Mouse (Mus musculus) neural tube, embryonic 11.5 days (tissue): ENCODE data around the gene Pdia4. TPM values are rescaled to one million over a fixed set of nuclear protein-coding genes. Genes with fewer than 3 reads are reported as not detected.
A peak's percentile ranks its signal among the peaks of the same experiment; 100 is the strongest.

Experiments used
- ATAC-seq: fragments of 200-750 bp; cut with Nextera tagmentation; 2 replicates; pipeline ENCODE4 v1.8.0; 2017; ENCODE audit warnings: moderate number of reproducible peaks, mild to moderate bottlenecking, moderate TSS enrichment, moderate library complexity; ENCODE audit not compliant: insufficient read depth, low FRiP score, low TSS enrichment
- DNase-seq: peaks from one replicate; pipeline ENCODE4 v3.0.0-alpha.2; 2015; ENCODE audit warnings: low spot score
- H3K27ac ChIP-seq: fragments of 300-500 bp; sonication (generic); 2 replicates; pipeline ENCODE4 v1.5.1; 2014; ENCODE audit warnings: low read depth, mild to moderate bottlenecking, low read length
- H3K27me3 ChIP-seq: fragments of 300-500 bp; sonication (generic); 2 replicates; pipeline ENCODE4 v1.6.1; 2014; ENCODE audit warnings: mild to moderate bottlenecking, low read length, mixed read lengths; ENCODE audit not compliant: control insufficient read depth, insufficient read depth
- H3K36me3 ChIP-seq: fragments of 300-500 bp; sonication (generic); 2 replicates; pipeline ENCODE4 v1.6.1; 2014; ENCODE audit warnings: mild to moderate bottlenecking, low read length, moderate library complexity, mixed read lengths; ENCODE audit not compliant: control insufficient read depth, insufficient read depth
- H3K4me1 ChIP-seq: fragments of 300-500 bp; sonication (generic); 2 replicates; pipeline ENCODE4 v1.6.1; 2014; ENCODE audit warnings: low read length, mixed read lengths; ENCODE audit not compliant: control insufficient read depth, insufficient read depth
- H3K4me2 ChIP-seq: fragments of 300-500 bp; sonication (generic); 2 replicates; pipeline ENCODE4 v1.6.1; 2014; ENCODE audit warnings: low read depth, mild to moderate bottlenecking, moderate library complexity
- H3K4me3 ChIP-seq: fragments of 300-500 bp; sonication (generic); 2 replicates; pipeline ENCODE4 v1.5.1; 2014; ENCODE audit warnings: low read depth, low read length
- H3K9ac ChIP-seq: fragments of 300-500 bp; sonication (generic); 2 replicates; pipeline ENCODE4 v1.6.1; 2014; ENCODE audit warnings: mild to moderate bottlenecking, low read length
- H3K9me3 ChIP-seq: fragments of 300-500 bp; sonication (generic); 2 replicates; pipeline ENCODE4 v1.6.1; 2016; ENCODE audit warnings: low read length; ENCODE audit not compliant: control insufficient read depth
- WGBS: fragments of 180-500 bp; shearing (Covaris S2); extraction: QIAGEN DNeasy Blood & Tissue Kit; methylation state at CpG from one replicate; pipeline ENCODE4 v1.1.7; 2014; 5-methylcytosine and 5-hydroxymethylcytosine counted together
- polyA plus RNA-seq: library from polyadenylated mRNA; unstranded; fragments of >200 nt; fragmentation: Nextera tagmentation; extraction: Ambion mirVana; gene quantifications from 2 replicates; pipeline ENCODE4 v1.2.1, GENCODE M21; 2014

The Pdia4 gene
- polyA plus RNA-seq, 1 experiment from 2014 or later = 304 TPM

- DNase-seq (peak; percentile 96), ATAC-seq (peak; percentile 95)
- Histone ChIP-seq H3K27me3 (no peaks in the 10 kb centered on the region), H3K4me2 (peak within 1 kb of the TSS; percentile 70), H3K4me1 (no peaks in the 10 kb centered on the region), H3K9ac (peak within 1 kb of the TSS; percentile 94), H3K9me3 (no peaks in the 10 kb centered on the region), H3K36me3 (no peaks in the 10 kb centered on the region), H3K27ac (peak within 1 kb of the TSS; percentile 94), H3K4me3 (peak within 1 kb of the TSS; percentile 96)
- 0% methylated on average over 39 of the region's 52 CpGs for WGBS
Observed at GRCm38 (mm10) chr6:47835482-47835983, 22.3 kb upstream of the Pdia4 start, which contains the start of gene Zfp398. Zfp398 (plus strand) TSS chr6:47835661.

GRCm38 (mm10) chr6:47832220-47832619 is 19.0 kb upstream of the Pdia4 start:
- Histone ChIP-seq H3K9ac (no peak overlapping the region), H3K9me3 (no peaks in the 10 kb centered on the region), H3K4me1 (no peaks in the 10 kb centered on the region), H3K27me3 (no peaks in the 10 kb centered on the region), H3K4me3 (no peak overlapping the region), H3K36me3 (no peaks in the 10 kb centered on the region), H3K4me2 (no peak overlapping the region), H3K27ac (no peak overlapping the region)
- ATAC-seq = no peak
- DNase-seq = no peak
- WGBS = 76% methylated on average over 1 of the region's 1 CpGs

- no peaks in the 10 kb centered on the region for H3K4me1 ChIP-seq
- H3K36me3 ChIP-seq = no peaks in the 10 kb centered on the region
- ATAC-seq (peak; percentile 91), DNase-seq (peak; percentile 92)
- H3K27ac ChIP-seq = peak within 1 kb of the TSS; percentile 92
- H3K9me3 ChIP-seq = no peaks in the 10 kb centered on the region
- H3K4me3 ChIP-seq = peak within 1 kb of the TSS; percentile 80
- H3K9ac ChIP-seq = peak within 1 kb of the TSS; percentile 94
- no peaks in the 10 kb centered on the region for H3K27me3 ChIP-seq
- H3K4me2 ChIP-seq = peak within 1 kb of the TSS; percentile 60
- WGBS = 1% methylated on average over 64 of the region's 64 CpGs
Observed at GRCm38 (mm10) chr6:47830104-47831078, 17.2 kb upstream of the Pdia4 start, which contains the start of gene Zfp786. Zfp786 (minus strand) TSS chr6:47830867.

GRCm38 (mm10) chr6:47828950-47829349 is 15.7 kb upstream of the Pdia4 start:
- no peak overlapping the region for H3K27ac ChIP-seq
- peak overlapping the region; percentile 60; the same call in 1 of the 2 replicates for H3K4me2 ChIP-seq
- ATAC-seq (no peak), DNase-seq (no peak)
- H3K27me3 ChIP-seq = no peaks in the 10 kb centered on the region
- H3K9ac ChIP-seq = no peak overlapping the region
- no peak overlapping the region for H3K4me3 ChIP-seq
- H3K36me3 ChIP-seq = no peaks in the 10 kb centered on the region
- no peaks in the 10 kb centered on the region for H3K9me3 ChIP-seq
- 41% methylated on average over 1 of the region's 1 CpGs for WGBS
- no peaks in the 10 kb centered on the region for H3K4me1 ChIP-seq

- DNase-seq (no peak), ATAC-seq (no peak)
- Histone ChIP-seq H3K4me2 (no peak overlapping the region), H3K4me3 (no peak overlapping the region), H3K9me3 (no peaks in the 10 kb centered on the region), H3K4me1 (no peaks in the 10 kb centered on the region), H3K36me3 (no peaks in the 10 kb centered on the region), H3K9ac (no peak overlapping the region), H3K27ac (no peak overlapping the region), H3K27me3 (no peaks in the 10 kb centered on the region)
- 94% methylated on average over 4 of the region's 4 CpGs for WGBS
Observed at GRCm38 (mm10) chr6:47827462-47827861, 14.2 kb upstream of the Pdia4 start.

- Histone ChIP-seq H3K9me3 (no peaks in the 10 kb centered on the region), H3K4me2 (no peak overlapping the region), H3K4me3 (no peak overlapping the region), H3K27me3 (no peaks in the 10 kb centered on the region), H3K4me1 (no peaks in the 10 kb centered on the region), H3K9ac (no peak overlapping the region), H3K36me3 (peaks cover 13% of the 10 kb centered on the region), H3K27ac (no peak overlapping the region)
- DNase-seq (no peak), ATAC-seq (no peak)
- WGBS = 57% methylated on average over 2 of the region's 2 CpGs
Observed at GRCm38 (mm10) chr6:47824241-47824640, 11.0 kb upstream of the Pdia4 start.

GRCm38 (mm10) chr6:47821776-47822175 is 8.5 kb upstream of the Pdia4 start:
- no peak overlapping the region for H3K27ac ChIP-seq
- peaks cover 13% of the 10 kb centered on the region for H3K36me3 ChIP-seq
- H3K9me3 ChIP-seq = no peaks in the 10 kb centered on the region
- H3K27me3 ChIP-seq = no peaks in the 10 kb centered on the region
- H3K9ac ChIP-seq = no peak overlapping the region
- H3K4me3 ChIP-seq = no peak overlapping the region
- H3K4me2 ChIP-seq = no peak overlapping the region
- WGBS = 95% methylated on average over 6 of the region's 6 CpGs
- no peaks in the 10 kb centered on the region for H3K4me1 ChIP-seq
- DNase-seq = no peak
- no peak for ATAC-seq

- no peak for ATAC-seq
- Histone ChIP-seq H3K4me1 (no peaks in the 10 kb centered on the region), H3K4me3 (no peak overlapping the region), H3K4me2 (no peak overlapping the region), H3K27me3 (no peaks in the 10 kb centered on the region), H3K27ac (no peak overlapping the region), H3K36me3 (peaks cover 13% of the 10 kb centered on the region), H3K9ac (no peak overlapping the region), H3K9me3 (no peaks in the 10 kb centered on the region)
- WGBS = 94% methylated on average over 5 of the region's 5 CpGs
- no peak for DNase-seq
Observed at GRCm38 (mm10) chr6:47821236-47821635, 8.0 kb upstream of the Pdia4 start.
